Mouse (Mus musculus) embryo, embryonic 10.5 days (tissue): ENCODE data around the gene Pafah1b3.
"Not testable (repeated sequence)": the region's sequence is repeated elsewhere in the genome, so short reads cannot be mapped to it uniquely, and the experiment has no call there.

Experiments
- DNase-seq: peaks from one replicate; pipeline ENCODE4 v3.0.0-alpha.2; 2015; ENCODE audit warnings: low spot score

Gene Pafah1b3

GRCm38 (mm10) chr7:25267751-25268463 lies 29.9 kb downstream of the Pafah1b3 start:
- peak; percentile 100 for DNase-seq

GRCm38 (mm10) chr7:25267301-25267750 lies 30.5 kb downstream of the Pafah1b3 start, which contains the start of gene Cic:
Cic (plus strand) TSS chr7:25267704.
- peak; percentile 100 for DNase-seq

GRCm38 (mm10) chr7:25266180-25266962 lies 31.4 kb downstream of the Pafah1b3 start:
- DNase-seq, result no peak

- not testable (repeated sequence) for DNase-seq
These were observed 32.0 kb downstream of the Pafah1b3 start for GRCm38 (mm10) chr7:25265743-25266142.

GRCm38 (mm10) chr7:25263968-25264870 lies 33.6 kb downstream of the Pafah1b3 start:
- no peak for DNase-seq

- no peak for DNase-seq
These were observed 35.9 kb downstream of the Pafah1b3 start for GRCm38 (mm10) chr7:25261896-25262295.

- no peak for DNase-seq
These were observed 46.0 kb downstream of the Pafah1b3 start for GRCm38 (mm10) chr7:25251822-25252221.

GRCm38 (mm10) chr7:25251071-25251791 lies 46.6 kb downstream of the Pafah1b3 start:
- DNase-seq, result peak; percentile 83

GRCm38 (mm10) chr7:25250141-25250972 lies 47.4 kb downstream of the Pafah1b3 start, which contains the start of gene Erf:
Erf (minus strand) TSS chr7:25250761.
- DNase-seq, result peak; percentile 94

GRCm38 (mm10) chr7:25249314-25250140 lies 48.3 kb downstream of the Pafah1b3 start:
- DNase-seq, result peak; percentile 86

GRCm38 (mm10) chr7:25248846-25249313 lies 48.9 kb downstream of the Pafah1b3 start:
- no peak for DNase-seq

- DNase-seq, result peak; percentile 59
These were observed 49.7 kb downstream of the Pafah1b3 start for GRCm38 (mm10) chr7:25248018-25248647.

GRCm38 (mm10) chr7:25247498-25247897 lies 50.3 kb downstream of the Pafah1b3 start:
- DNase-seq, result no peak

- DNase-seq, result no peak
These were observed 51.0 kb downstream of the Pafah1b3 start for GRCm38 (mm10) chr7:25246759-25247137.

GRCm38 (mm10) chr7:25246079-25246758 lies 51.6 kb downstream of the Pafah1b3 start:
- DNase-seq, result no peak
